Mouse (Mus musculus) liver, adult 2 months (tissue): Measurements from ENCODE around the gene Hist1h2aa.

Source experiments
- CTCF ChIP-seq: fragments of 200-500 bp; IDR thresholded peaks from 2 replicates; pipeline ENCODE4 v1.5.1; 2011; ENCODE audit warnings: low read depth, low read length, control low read depth
- POLR2A ChIP-seq: fragments of 200-500 bp; IDR thresholded peaks from 2 replicates; pipeline ENCODE4 v1.6.1; 2011; ENCODE audit warnings: low read length, control low read depth; ENCODE audit not compliant: insufficient read depth; ENCODE audit errors: extremely low read depth

- TF ChIP-seq CTCF (no peak), POLR2A (no peak)
These were observed 12.0 kb downstream of the Hist1h2aa start for GRCm38 (mm10) chr13:23946254-23946653.
